Mouse (Mus musculus): ENCODE measurements around the gene Lamp1. TPM values are rescaled to one million over a fixed set of nuclear protein-coding genes. Genes with fewer than 3 reads are reported as not detected.

Gene Lamp1
- polyA plus RNA-seq, 1 experiment: 411 TPM

GRCm38 (mm10) chr8:13190235-13190634 lies 31.3 kb downstream of the Lamp1 start:
- no peak for DNase-seq (ENCODE audit: low read depth, low spot score)
- 73% methylated on average over 8 of the region's 8 CpGs for WGBS

GRCm38 (mm10) chr8:13194818-13195217 lies 35.9 kb downstream of the Lamp1 start:
- WGBS: 74% methylated on average over 10 of the region's 10 CpGs
- no peak for DNase-seq (ENCODE audit: low read depth, low spot score)

GRCm38 (mm10) chr8:13197493-13197892 lies 38.5 kb downstream of the Lamp1 start:
- WGBS: 92% methylated on average over 5 of the region's 5 CpGs
- DNase-seq (ENCODE audit: low read depth, low spot score): no peak

GRCm38 (mm10) chr8:13199385-13200061 lies 40.6 kb downstream of the Lamp1 start:
- WGBS: 14% methylated on average over 14 of the region's 14 CpGs
- peak; percentile 76 for DNase-seq (ENCODE audit: low read depth, low spot score)

- no peak for DNase-seq (ENCODE audit: low read depth, low spot score)
- 2% methylated on average over 58 of the region's 58 CpGs for WGBS
These were observed 41.5 kb downstream of the Lamp1 start, which contains the start of gene Grtp1 for GRCm38 (mm10) chr8:13200301-13201012. TSS of gene Grtp1 (minus strand) at chr8:13200620.

DNA sequence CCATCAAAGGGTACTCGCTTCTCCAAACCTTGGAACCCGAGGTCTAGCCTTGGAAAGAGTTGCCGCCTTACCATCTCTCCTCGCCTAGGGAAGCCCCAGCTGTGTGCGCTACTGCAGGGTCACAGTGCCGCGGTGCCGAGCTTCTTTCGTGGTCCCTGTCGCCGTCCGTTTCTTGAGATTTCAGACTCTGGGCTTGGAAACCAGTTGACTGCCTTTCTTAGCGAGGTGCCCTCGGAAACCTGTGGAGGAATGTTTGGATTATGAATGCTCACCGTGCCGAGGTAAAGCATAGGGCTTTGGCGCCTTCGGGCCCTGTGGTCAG lies 42.0 kb downstream of the Lamp1 start:
- under 1% methylated on average over 18 of the region's 18 CpGs for WGBS
- DNase-seq (ENCODE audit: low read depth, low spot score): no peak

DNA sequence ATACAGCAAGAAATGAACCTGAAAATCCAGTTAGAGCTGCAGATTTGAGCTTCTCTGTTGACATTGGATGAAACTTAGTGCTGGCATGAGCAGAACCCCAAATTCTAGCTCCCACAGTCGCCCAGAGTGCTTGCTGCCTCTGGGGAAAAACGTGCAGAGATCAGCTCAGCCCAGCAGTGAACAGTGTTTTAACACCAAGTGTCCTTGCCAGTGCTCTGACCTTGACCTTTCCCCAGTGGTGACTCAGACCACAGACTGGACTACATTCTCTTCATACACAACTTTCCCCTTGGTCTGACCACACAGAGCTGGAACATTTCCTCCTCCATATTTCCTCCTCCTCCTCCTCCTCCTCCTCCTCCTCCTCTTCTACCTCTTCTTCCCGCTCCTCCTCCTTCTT lies 43.1 kb downstream of the Lamp1 start:
- WGBS: 32% methylated on average over 3 of the region's 3 CpGs
- DNase-seq (ENCODE audit: low read depth, low spot score): no peak

- no peak for DNase-seq (ENCODE audit: low read depth, low spot score)
- 83% methylated on average over 3 of the region's 3 CpGs for WGBS
These were observed 43.8 kb downstream of the Lamp1 start for GRCm38 (mm10) chr8:13202806-13203205.

DNA sequence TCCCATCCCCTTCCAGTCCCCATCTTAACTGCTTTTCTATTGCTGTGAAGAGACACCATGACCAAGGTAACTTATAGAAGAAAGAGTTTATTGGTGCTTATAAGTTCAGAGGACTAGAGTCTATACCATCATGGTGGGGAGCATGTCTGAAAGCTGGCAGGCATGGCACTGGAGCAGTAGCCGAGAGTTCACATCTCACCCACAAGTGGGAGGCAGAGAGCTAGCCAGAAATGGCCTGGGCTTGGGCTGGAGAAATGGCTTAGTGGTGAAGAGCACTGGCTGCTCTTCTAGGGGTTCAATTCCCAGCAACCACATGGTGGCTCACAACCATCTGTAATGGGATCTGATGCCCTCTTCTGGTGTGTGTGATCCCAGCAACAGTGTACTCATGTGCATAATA lies 44.5 kb downstream of the Lamp1 start:
- DNase-seq (ENCODE audit: low read depth, low spot score): no peak

GRCm38 (mm10) chr8:13204371-13205140 lies 45.6 kb downstream of the Lamp1 start:
- peak; percentile 93 for DNase-seq (ENCODE audit: low read depth, low spot score)
- WGBS: 24% methylated on average over 12 of the region's 12 CpGs

More for the DNA sequence above, 44.5 kb downstream of the Lamp1 start:
- WGBS: 82% methylated on average over 1 of the region's 1 CpGs

GRCm38 (mm10) chr8:13205311-13205710 lies 46.4 kb downstream of the Lamp1 start:
- no peak for DNase-seq (ENCODE audit: low read depth, low spot score)
- 48% methylated on average over 5 of the region's 5 CpGs for whole genome bisulfite sequencing

GRCm38 (mm10) chr8:13206290-13206689 lies 47.3 kb downstream of the Lamp1 start:
- 13% methylated on average over 5 of the region's 5 CpGs for WGBS
- DNase-seq (ENCODE audit: low read depth, low spot score): peak; percentile 78

DNA sequence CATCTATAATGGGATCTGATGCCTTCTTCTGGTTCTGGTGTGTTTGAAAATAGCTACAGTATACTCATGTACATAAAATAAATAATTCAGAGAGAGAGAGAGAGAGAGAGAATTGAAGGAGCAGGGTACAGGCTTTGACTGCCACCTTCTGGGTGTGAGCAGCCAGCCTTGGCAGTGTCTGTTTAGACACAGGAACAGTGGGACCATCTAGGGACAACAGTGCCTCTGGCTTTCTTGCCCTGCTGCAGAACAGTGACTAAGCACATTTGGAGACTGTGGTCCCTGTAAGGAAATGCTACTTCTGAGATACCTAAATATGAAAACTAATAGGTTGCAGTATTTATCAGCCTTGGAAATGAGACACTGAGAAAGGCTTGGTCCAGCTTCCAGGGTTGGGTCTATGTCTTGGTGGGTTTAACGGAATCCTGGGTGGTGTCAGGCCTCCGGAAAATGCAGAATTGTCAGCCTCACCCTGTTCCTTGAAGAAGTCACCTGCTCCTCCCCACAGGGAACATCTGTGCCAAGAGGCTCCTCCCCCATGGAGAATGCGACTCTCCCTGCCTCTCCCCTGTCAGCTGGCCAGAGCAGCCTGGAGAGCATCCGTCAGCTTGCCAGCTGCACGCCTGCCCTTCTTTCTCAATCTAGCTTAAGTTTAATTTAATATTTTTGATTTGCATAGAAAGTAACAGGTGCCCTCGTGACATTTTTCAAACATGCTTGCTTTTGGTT lies 49.8 kb downstream of the Lamp1 start:
- 12% methylated on average over 6 of the region's 6 CpGs for WGBS

GRCm38 (mm10) chr8:13209770-13210169 lies 50.8 kb downstream of the Lamp1 start:
- DNase-seq (ENCODE audit: low read depth, low spot score): no peak
- WGBS: 33% methylated on average over 1 of the region's 1 CpGs

More for the DNA sequence above, 49.8 kb downstream of the Lamp1 start:
- DNase-seq (ENCODE audit: low read depth, low spot score): no peak

DNA sequence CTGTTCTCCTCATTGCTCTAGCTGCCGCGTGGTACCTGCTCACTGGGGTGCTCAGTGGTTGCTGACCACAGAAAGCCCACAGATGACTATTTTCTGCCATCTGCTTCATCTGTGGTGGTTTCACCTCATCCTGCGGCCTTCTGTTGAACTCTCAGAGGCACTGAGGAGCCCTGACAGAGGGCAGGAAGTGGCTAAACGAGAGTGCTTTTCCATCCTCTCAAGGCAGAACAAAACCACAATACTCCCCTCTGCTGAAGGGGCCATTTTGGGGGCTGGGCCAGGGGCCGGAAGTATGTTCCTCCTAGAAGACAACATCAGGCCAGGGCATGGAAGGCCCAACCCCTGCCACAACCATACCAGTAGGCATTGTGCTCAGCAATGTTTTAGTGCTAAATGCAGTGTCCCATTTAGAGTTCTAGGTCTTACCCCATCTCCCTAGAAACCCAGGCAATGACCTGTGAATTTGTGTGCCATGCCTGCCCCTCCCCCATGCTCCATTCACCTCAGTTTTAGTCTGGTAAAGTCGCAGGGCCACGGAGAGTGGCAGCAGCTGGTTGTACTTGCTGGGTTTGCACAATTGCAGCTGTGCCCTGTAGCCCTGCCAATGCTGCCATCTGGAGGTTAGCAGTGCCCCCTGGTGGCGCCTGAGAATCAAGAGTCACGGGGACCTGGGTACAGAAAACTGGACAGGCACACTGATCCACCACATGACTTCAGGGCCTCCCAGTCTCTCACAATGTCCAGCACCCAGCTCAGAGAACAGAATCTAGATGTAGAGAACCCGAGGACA lies 54.7 kb downstream of the Lamp1 start:
- peak; percentile 86 for DNase-seq (ENCODE audit: low read depth, low spot score)
- 31% methylated on average over 10 of the region's 10 CpGs for WGBS

DNA sequence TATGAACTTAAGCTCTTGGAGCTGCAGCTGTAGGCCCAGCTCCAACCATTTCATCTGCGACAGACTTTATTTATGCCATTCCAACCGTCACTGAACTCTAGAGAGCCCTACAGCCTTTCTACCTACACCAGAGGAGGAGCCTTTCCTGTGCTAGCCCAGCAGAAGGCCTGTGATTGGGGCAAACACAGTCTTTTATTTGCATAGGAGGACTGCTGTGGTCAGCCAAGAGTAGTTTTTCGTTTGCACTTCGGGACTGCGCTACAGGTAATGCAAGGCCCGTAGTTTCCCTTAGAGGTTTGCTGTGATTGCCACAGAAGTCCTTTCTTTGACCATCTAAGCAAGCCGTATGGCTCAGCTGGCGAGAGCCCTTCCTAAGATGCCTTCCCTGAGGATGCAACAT lies 57.4 kb downstream of the Lamp1 start:
- WGBS: 58% methylated on average over 8 of the region's 8 CpGs

DNA sequence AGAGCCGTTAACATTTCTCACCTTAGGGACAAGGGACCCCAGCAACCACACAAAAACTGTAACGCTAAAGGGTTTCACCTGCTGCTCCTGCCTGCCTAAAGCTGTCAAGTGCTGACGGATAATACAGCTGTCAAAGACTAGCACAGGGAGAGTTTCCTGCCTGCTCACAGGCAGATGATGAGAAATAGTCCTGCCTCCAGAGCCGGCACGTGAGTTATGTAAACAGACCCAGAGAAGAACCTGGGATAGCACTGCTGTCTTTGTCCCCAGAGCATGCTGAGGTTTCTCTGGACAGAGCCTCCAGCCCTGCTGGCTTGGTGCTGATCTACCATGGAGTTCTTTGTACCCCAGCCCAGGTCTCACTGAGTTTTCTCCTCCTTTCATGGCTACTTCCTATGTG lies 58.1 kb downstream of the Lamp1 start:
- DNase-seq (ENCODE audit: low read depth, low spot score): no peak
- WGBS: 39% methylated on average over 5 of the region's 5 CpGs

More for the DNA sequence above, 57.4 kb downstream of the Lamp1 start:
- no peak for DNase-seq (ENCODE audit: low read depth, low spot score)

DNA sequence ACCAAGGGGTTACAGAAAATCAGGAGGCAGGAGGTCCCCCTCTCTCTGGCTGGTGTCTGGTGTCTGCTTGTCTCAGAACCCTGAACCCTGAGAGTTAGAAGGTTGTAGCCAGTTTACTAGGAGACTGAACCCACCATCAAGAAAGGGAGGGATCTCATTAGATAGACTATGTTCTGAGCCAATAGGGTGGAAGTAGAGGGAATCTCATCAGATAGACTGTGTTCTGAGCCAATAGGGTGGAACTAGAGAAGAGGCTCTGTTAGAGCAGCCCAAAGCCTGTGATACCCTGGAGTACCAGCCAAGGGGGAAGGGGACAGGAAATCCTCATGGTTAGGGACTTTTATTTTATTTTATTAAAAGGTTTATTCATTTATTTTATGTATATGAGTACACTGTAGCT lies 59.0 kb downstream of the Lamp1 start:
- no peak for DNase-seq (ENCODE audit: low read depth, low spot score)

DNA sequence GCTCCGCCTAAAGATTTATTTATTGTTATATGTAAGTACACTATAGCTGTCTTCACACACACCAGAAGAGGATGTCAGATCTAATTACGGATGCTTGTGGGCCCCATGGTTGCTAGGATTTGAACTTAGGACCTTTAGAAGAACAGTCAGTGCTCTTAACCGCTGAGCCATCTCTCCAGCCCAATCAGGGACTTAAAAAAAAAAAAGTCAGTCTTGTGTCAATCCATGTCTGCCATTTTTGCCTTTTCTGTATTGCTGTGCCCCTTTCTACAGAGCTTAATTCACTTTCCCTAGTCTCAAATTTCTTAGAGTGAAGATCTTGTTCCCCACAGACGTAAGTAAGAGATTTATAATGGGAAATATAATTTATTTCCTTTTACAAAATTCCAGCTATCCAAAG lies 59.5 kb downstream of the Lamp1 start:
- DNase-seq (ENCODE audit: low read depth, low spot score): no peak
- WGBS: 73% methylated on average over 4 of the region's 4 CpGs
